Mouse (Mus musculus): ENCODE measurements around the gene Dbn1. TPM values are rescaled to one million over a fixed set of nuclear protein-coding genes. Genes with fewer than 3 reads are reported as not detected.
A peak's percentile ranks its signal among the peaks of the same experiment; 100 is the strongest.
"Not testable (repeated sequence)": the region's sequence is repeated elsewhere in the genome, so short reads cannot be mapped to it uniquely, and the experiment has no call there.

The Dbn1 gene
- polyA plus RNA-seq, 1 experiment from 2014 or later: 43.0 TPM

DNA sequence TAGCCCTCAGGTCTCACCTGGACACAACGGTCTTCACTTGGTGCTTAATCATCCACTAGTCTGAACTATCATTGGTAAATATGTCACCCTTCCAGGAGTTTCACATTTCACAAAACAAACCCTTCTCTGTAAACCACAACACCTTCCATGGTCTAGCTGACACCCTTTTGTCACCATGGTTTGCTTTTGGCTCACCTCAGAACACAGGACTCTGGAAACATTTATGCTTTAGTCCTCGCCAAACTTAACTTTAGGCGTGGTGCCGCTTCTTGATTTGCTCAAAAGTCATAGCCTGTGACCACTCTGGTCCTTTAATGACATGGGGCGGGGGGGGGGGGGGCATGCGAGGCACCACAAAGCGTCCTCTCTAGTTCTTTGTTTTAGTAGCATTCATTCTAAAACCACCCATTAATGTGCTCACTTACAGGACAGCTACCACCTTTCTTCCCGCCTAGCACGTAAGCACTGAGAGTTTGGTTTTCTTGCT is 44.1 kb downstream of the Dbn1 start:
- WGBS: 30% methylated on average over 9 of the region's 9 CpGs
- Histone ChIP-seq H3K4me3 (ENCODE audit: low read depth, low read length) (peak overlapping the region; percentile 70), H3K27me3 (replicated peaks; ENCODE audit: insufficient read depth, low read length) (no peaks in the 10 kb centered on the region), H3K9me3 (ENCODE audit: low read length) (no peaks in the 10 kb centered on the region), H3K4me2 (replicated peaks; ENCODE audit: low read depth, low read length) (peak overlapping the region; percentile 61), H3K4me1 (ENCODE audit: insufficient read depth, low read depth, low read length) (peaks cover 10% of the 10 kb centered on the region; the same call in 1 of the 2 replicates), H3K36me3 (ENCODE audit: insufficient read depth, low read length) (no peaks in the 10 kb centered on the region), H3K27ac (ENCODE audit: low read length) (peak overlapping the region; percentile 95; the same call in 1 of the 2 replicates), H3K9ac (replicated peaks; ENCODE audit: low read depth) (no peak overlapping the region)
- ATAC-seq (no peak), DNase-seq (ENCODE audit: low spot score) (no peak)
- no peak for TF ChIP-seq EP300 (IDR thresholded peaks at IDR 0.05)
- TF ChIP-seq CTCF (IDR thresholded peaks at IDR 0.05): no peak

DNA sequence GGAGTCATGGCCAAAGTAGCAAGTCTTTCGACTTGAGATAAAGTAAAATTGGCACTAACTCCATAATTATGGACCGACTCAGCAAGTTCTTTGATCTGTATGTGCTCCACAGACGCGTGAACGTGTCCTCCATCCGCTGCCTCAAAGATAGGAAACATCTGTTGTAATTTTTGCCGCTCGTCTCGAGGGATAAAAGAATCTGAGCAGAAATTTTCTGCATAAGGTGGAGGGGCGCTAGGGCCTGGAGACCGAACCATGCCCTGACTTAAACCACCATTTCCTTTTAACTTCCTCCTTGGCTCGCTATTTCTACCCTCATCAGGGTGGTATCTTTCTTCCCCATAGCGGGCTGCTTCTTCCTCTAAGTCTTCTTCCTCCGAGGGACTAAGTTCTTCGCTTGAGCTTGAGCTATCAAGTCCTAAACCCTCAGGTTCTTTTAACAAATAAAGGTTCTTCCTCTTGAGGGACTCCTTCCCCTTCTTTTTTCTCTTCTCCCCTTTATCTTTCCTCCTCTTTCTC is 50.7 kb downstream of the Dbn1 start:
- not testable (repeated sequence) for H3K27ac ChIP-seq (ENCODE audit: low read length); H3K27me3 ChIP-seq (replicated peaks; ENCODE audit: insufficient read depth, low read length); H3K9ac ChIP-seq (replicated peaks; ENCODE audit: low read depth); ATAC-seq; H3K4me1 ChIP-seq (ENCODE audit: insufficient read depth, low read depth, low read length); H3K36me3 ChIP-seq (ENCODE audit: insufficient read depth, low read length); H3K9me3 ChIP-seq (ENCODE audit: low read length); DNase-seq (ENCODE audit: low spot score); H3K4me2 ChIP-seq (replicated peaks; ENCODE audit: low read depth, low read length); H3K4me3 ChIP-seq (ENCODE audit: low read depth, low read length)
- WGBS: 72% methylated on average over 14 of the region's 15 CpGs

DNA sequence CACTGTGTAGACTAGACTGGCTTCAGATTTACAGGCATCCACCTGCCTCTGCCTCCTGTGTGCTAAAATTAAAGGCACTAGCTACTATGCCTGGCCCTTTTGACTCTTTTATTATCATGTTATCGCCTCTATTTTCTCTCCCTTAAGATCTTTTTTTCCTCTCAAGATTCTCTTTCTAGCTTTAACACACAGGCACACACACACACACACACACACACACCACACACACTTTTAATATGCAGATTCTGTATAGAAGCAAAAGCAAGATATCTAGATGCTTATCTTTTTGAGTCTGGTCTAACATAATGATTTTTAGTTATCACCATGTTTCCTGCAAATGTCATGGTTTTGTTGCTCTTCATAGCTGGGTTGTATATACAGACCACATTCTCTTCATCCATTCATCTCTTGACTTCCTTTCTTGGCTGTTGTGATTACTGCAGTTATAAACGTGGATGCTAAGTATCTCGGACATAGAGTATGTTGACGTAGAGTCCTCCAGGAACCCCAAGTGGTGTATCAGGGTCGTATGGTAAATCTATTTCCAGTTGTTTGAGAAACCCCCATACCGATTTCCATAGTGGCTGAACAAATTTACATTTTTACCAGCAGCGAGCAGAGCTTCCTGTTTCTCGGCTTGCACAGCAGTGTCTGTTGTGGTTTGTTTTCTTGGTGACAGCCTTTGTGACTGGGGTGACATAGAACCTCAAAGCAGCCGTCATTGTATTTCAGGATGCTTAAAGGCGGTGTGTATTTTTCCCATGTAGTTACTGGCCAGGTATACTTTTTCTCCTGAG is 55.8 kb downstream of the Dbn1 start:
- no peak overlapping the region for H3K9ac ChIP-seq (replicated peaks; ENCODE audit: low read depth)
- no peaks in the 10 kb centered on the region for H3K4me1 ChIP-seq (ENCODE audit: insufficient read depth, low read depth, low read length)
- H3K36me3 ChIP-seq (ENCODE audit: insufficient read depth, low read length): no peaks in the 10 kb centered on the region
- no peak overlapping the region for H3K4me3 ChIP-seq (ENCODE audit: low read depth, low read length)
- 50% methylated on average over 10 of the region's 10 CpGs for WGBS
- DNase-seq (ENCODE audit: low spot score) (no peak), ATAC-seq (no peak)
- H3K4me2 ChIP-seq (replicated peaks; ENCODE audit: low read depth, low read length): no peak overlapping the region
- 0 out of 2 replicates have a peak, but pooled peaks cover 3% of the 10 kb centered on the region for H3K9me3 ChIP-seq (ENCODE audit: low read length)
- no peaks in the 10 kb centered on the region for H3K27me3 ChIP-seq (replicated peaks; ENCODE audit: insufficient read depth, low read length)
- no peak for TF ChIP-seq CTCF (IDR thresholded peaks at IDR 0.05)
- no peak for TF ChIP-seq EP300 (IDR thresholded peaks at IDR 0.05)
- no peak overlapping the region for H3K27ac ChIP-seq (ENCODE audit: low read length)

DNA sequence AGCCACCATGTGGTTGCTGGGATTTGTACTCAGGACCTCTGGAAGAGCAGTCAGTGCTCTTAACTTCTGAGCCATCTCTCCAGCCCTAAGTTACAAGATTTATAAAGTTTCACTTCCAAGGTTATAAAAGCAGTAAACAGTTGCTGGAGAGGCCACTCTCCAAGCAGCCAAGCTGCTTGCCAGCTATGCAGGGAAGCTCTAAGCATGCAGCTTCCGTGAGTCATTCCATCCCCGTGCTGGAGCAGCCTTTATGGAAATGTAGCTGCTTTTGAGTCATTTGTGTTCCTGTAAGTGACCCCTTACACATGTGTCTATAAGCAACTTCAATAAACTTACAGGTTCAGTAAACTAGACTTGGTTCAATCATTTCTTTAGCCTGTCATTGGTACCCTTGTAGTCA is 57.3 kb downstream of the Dbn1 start:
- H3K4me2 ChIP-seq (replicated peaks; ENCODE audit: low read depth, low read length): no peak overlapping the region
- ATAC-seq: no peak
- H3K9ac ChIP-seq (replicated peaks; ENCODE audit: low read depth): no peak overlapping the region
- no peak overlapping the region for H3K4me3 ChIP-seq (ENCODE audit: low read depth, low read length)
- no peaks in the 10 kb centered on the region for H3K4me1 ChIP-seq (ENCODE audit: insufficient read depth, low read depth, low read length)
- no peaks in the 10 kb centered on the region for H3K27me3 ChIP-seq (replicated peaks; ENCODE audit: insufficient read depth, low read length)
- H3K9me3 ChIP-seq (ENCODE audit: low read length): 0 out of 2 replicates have a peak, but pooled peaks cover 3% of the 10 kb centered on the region
- 75% methylated on average over 2 of the region's 2 CpGs for WGBS
- no peaks in the 10 kb centered on the region for H3K36me3 ChIP-seq (ENCODE audit: insufficient read depth, low read length)
- TF ChIP-seq CTCF (IDR thresholded peaks at IDR 0.05): no peak
- TF ChIP-seq EP300 (IDR thresholded peaks at IDR 0.05): no peak
- no peak for DNase-seq (ENCODE audit: low spot score)
- H3K27ac ChIP-seq (ENCODE audit: low read length): no peak overlapping the region

DNA sequence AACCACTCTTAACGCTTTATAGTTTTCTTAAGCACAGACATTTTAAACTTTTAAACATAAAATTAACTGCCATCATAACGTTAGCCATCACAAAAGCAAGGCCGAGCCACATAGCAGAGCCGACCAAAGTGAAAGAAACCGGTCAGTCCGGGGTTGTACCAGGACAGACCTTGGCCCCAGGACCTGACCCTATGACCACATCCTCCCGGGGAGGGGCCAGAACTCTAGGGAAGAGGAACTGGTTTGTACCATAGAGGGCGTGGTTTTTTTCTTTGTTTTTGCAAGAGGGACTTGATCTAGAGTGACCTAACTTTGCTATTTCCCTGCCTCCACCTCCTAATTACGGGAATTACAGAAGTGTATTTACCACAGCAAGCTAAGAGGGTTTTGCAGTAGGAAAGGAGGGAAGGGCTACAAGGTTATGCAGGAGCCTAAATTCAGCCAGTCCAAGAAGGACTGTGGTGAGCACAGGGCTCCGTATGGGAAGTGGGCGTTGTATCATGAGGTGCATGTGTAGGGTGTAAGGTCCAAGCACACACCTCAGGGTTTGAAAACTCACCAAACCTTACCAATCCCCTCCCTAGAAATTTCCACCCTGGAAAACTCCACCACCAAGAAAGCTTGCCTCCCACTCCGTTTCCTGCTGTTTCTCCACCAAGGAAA is 58.6 kb downstream of the Dbn1 start:
- Histone ChIP-seq H3K4me3 (ENCODE audit: low read depth, low read length) (no peak overlapping the region), H3K4me2 (replicated peaks; ENCODE audit: low read depth, low read length) (no peak overlapping the region), H3K27ac (ENCODE audit: low read length) (no peak overlapping the region), H3K27me3 (replicated peaks; ENCODE audit: insufficient read depth, low read length) (no peaks in the 10 kb centered on the region), H3K36me3 (ENCODE audit: insufficient read depth, low read length) (no peaks in the 10 kb centered on the region), H3K9ac (replicated peaks; ENCODE audit: low read depth) (no peak overlapping the region), H3K9me3 (ENCODE audit: low read length) (0 out of 2 replicates have a peak, but pooled peaks cover 3% of the 10 kb centered on the region), H3K4me1 (ENCODE audit: insufficient read depth, low read depth, low read length) (no peaks in the 10 kb centered on the region)
- ATAC-seq (peak; percentile 84), DNase-seq (ENCODE audit: low spot score) (peak; percentile 70)
- TF ChIP-seq CTCF (IDR thresholded peaks at IDR 0.05) (no peak), EP300 (IDR thresholded peaks at IDR 0.05) (no peak)
- WGBS: 60% methylated on average over 12 of the region's 12 CpGs

DNA sequence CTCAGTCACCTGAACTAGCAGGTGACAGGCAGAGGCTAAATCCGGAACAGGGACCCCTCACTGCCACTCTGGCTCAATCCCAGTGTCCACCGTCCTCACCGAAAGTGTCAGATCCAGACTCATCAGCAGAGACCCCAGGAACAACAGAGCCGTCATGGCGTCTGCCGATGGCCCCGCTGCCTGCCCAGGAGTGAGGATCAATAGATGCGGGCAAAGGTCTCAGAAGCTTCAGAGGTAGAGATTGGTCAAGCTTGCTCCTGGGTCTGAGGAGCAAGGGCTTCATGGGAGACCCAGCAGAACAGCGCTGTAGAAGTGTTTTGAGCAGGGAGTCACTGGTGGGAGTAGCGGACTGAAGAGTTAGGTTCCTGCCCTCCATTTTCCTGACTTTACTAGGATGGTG is 61.3 kb downstream of the Dbn1 start, which contains the start of gene F12:
F12 (minus strand) TSS at position 181 of the 400 bp plus-strand sequence.
- H3K9ac ChIP-seq (replicated peaks; ENCODE audit: low read depth): no peak within 1 kb of the TSS
- 0 out of 2 replicates have a peak, but pooled peaks cover 3% of the 10 kb centered on the region for H3K9me3 ChIP-seq (ENCODE audit: low read length)
- 90% methylated on average over 10 of the region's 10 CpGs for WGBS
- H3K27ac ChIP-seq (ENCODE audit: low read length): no peak within 1 kb of the TSS
- H3K4me1 ChIP-seq (ENCODE audit: insufficient read depth, low read depth, low read length): no peaks in the 10 kb centered on the region
- H3K27me3 ChIP-seq (replicated peaks; ENCODE audit: insufficient read depth, low read length): peaks cover 5% of the 10 kb centered on the region
- ATAC-seq (no peak), DNase-seq (ENCODE audit: low spot score) (no peak)
- no peak within 1 kb of the TSS for H3K4me2 ChIP-seq (replicated peaks; ENCODE audit: low read depth, low read length)
- TF ChIP-seq EP300 (IDR thresholded peaks at IDR 0.05) (no peak), CTCF (IDR thresholded peaks at IDR 0.05) (no peak)
- no peak within 1 kb of the TSS for H3K4me3 ChIP-seq (ENCODE audit: low read depth, low read length)
- H3K36me3 ChIP-seq (ENCODE audit: insufficient read depth, low read length): no peaks in the 10 kb centered on the region

Small RNA genes within 50 kb of the gene (microRNA-seq; reads per million reads assigned to microRNA genes)
- gene Mir6943 (not detected), gene Mir6944 (1.2 reads per million), gene Mir6945 (not detected)

Other genes with a start within 250 kb of the Dbn1 start
- gene Prelid1, start 167.6 kb downstream of the Dbn1 start, polyA plus RNA-seq (2015; fragmentation: Nextera tagmentation; extraction: Ambion mirVana): 283 and 307 TPM in 2 replicates
- 60.4 and 69.9 TPM in 2 replicates for gene Rab24, start 166.2 kb downstream of the Dbn1 start, polyA plus RNA-seq (2015; fragmentation: Nextera tagmentation; extraction: Ambion mirVana)
- 3.1 and 5.0 TPM in 2 replicates for gene Mxd3, start 158.3 kb downstream of the Dbn1 start, polyA plus RNA-seq (2015; fragmentation: Nextera tagmentation; extraction: Ambion mirVana)
- gene Lman2, start 125.3 kb downstream of the Dbn1 start, polyA plus RNA-seq (2015; fragmentation: Nextera tagmentation; extraction: Ambion mirVana): 63.6 and 66.5 TPM in 2 replicates
- gene Rgs14, start 118.4 kb downstream of the Dbn1 start, polyA plus RNA-seq (2015; fragmentation: Nextera tagmentation; extraction: Ambion mirVana): 2.7 and 2.8 TPM in 2 replicates
- not detected in 2 replicates for gene Slc34a1, start 89.9 kb downstream of the Dbn1 start, polyA plus RNA-seq (2015; fragmentation: Nextera tagmentation; extraction: Ambion mirVana)
- not detected in 2 replicates for gene Pfn3, start 72.9 kb downstream of the Dbn1 start, polyA plus RNA-seq (2015; fragmentation: Nextera tagmentation; extraction: Ambion mirVana)
- gene F12, start 61.3 kb downstream of the Dbn1 start, polyA plus RNA-seq (2015; fragmentation: Nextera tagmentation; extraction: Ambion mirVana): not detected in 2 replicates
- 20.4 and 20.5 TPM in 2 replicates for gene Grk6, start 43.0 kb downstream of the Dbn1 start, polyA plus RNA-seq (2015; fragmentation: Nextera tagmentation; extraction: Ambion mirVana)
- gene Prr7, start 23.8 kb downstream of the Dbn1 start, polyA plus RNA-seq (2015; fragmentation: Nextera tagmentation; extraction: Ambion mirVana): 0.17 and 0.45 TPM in 2 replicates
- 109 and 111 TPM in 2 replicates for gene Pdlim7, start 25.6 kb upstream of the Dbn1 start, polyA plus RNA-seq (2015; fragmentation: Nextera tagmentation; extraction: Ambion mirVana)
- gene Dok3, start 41.2 kb upstream of the Dbn1 start, polyA plus RNA-seq (2015; fragmentation: Nextera tagmentation; extraction: Ambion mirVana): 8.1 and 9.1 TPM in 2 replicates
- gene Ddx41, start 48.5 kb upstream of the Dbn1 start, polyA plus RNA-seq (2015; fragmentation: Nextera tagmentation; extraction: Ambion mirVana): 35.3 and 36.8 TPM in 2 replicates
- 23.1 and 27.4 TPM in 2 replicates for gene Fam193b, start 83.0 kb upstream of the Dbn1 start, polyA plus RNA-seq (2015; fragmentation: Nextera tagmentation; extraction: Ambion mirVana)
- gene Tmed9, start 85.6 kb upstream of the Dbn1 start, polyA plus RNA-seq (2015; fragmentation: Nextera tagmentation; extraction: Ambion mirVana): 112 and 113 TPM in 2 replicates
- 20.6 and 22.1 TPM in 2 replicates for gene B4galt7, start 111.8 kb upstream of the Dbn1 start, polyA plus RNA-seq (2015; fragmentation: Nextera tagmentation; extraction: Ambion mirVana)
- gene Caml, start 134.9 kb upstream of the Dbn1 start, polyA plus RNA-seq (2015; fragmentation: Nextera tagmentation; extraction: Ambion mirVana): 47.4 and 50.4 TPM in 2 replicates
- 18.1 and 18.2 TPM in 2 replicates for gene Ddx46, start 146.9 kb upstream of the Dbn1 start, polyA plus RNA-seq (2015; fragmentation: Nextera tagmentation; extraction: Ambion mirVana)
- gene B230219D22Rik, start 205.0 kb upstream of the Dbn1 start, polyA plus RNA-seq (2015; fragmentation: Nextera tagmentation; extraction: Ambion mirVana): 33.9 and 42.1 TPM in 2 replicates
- gene Txndc15, start 226.5 kb upstream of the Dbn1 start, polyA plus RNA-seq (2015; fragmentation: Nextera tagmentation; extraction: Ambion mirVana): 82.3 and 85.7 TPM in 2 replicates
- gene Pcbd2, start 239.3 kb upstream of the Dbn1 start, polyA plus RNA-seq (2015; fragmentation: Nextera tagmentation; extraction: Ambion mirVana): 48.3 and 58.2 TPM in 2 replicates